Comparison of ENCODE assay signal across 8 mouse cellular contexts in genomic region chr11:46052105-46052659, GRCm38 (mm10). TPM values are rescaled to one million over a fixed set of nuclear protein-coding genes. Genes with fewer than 3 reads are reported as not detected.
DNase-seq lines count a peak whose midpoint lies in the region; ATAC-seq and TF ChIP-seq lines count a peak whose summit lies in the region.
"Not testable (repeated sequence)": the region's sequence is repeated elsewhere in the genome, so short reads cannot be mapped to it uniquely, and the experiment has no call there.

TSS of gene Gm12166 (minus strand) at chr11:46052321.

- not testable (repeated sequence) for H3K36me3 ChIP-seq in CH12.LX (replicated peaks in 1 of 2; ENCODE audit: control insufficient read depth in 1 of 2, insufficient read depth in 1 of 2, low read length in 1 of 2); heart, embryonic 11.5 days (ENCODE audit: control insufficient read depth, insufficient read depth, low read length); intestine, postnatal 0 days (ENCODE audit: control insufficient read depth, insufficient read depth); liver, embryonic 14.5 days (replicated peaks; ENCODE audit: control insufficient read depth, insufficient read depth, low read depth)

- not testable (repeated sequence) for H3K9ac ChIP-seq in CH12.LX (ENCODE audit: insufficient read depth, low read depth); heart, embryonic 11.5 days (ENCODE audit: low read depth, low read length); intestine, postnatal 0 days (ENCODE audit: low read depth, low read length); liver, embryonic 14.5 days (replicated peaks)

- not testable (repeated sequence) for TF ChIP-seq POLR2A in CH12.LX (IDR thresholded peaks at IDR 0.05; ENCODE audit: low read depth, low read length)

- H3K27ac ChIP-seq in CH12.LX (ENCODE audit: insufficient read depth, low read depth); heart, embryonic 11.5 days (ENCODE audit: low read depth, low read length); intestine, postnatal 0 days (ENCODE audit: low read depth, low read length); liver, embryonic 14.5 days: not testable (repeated sequence)

- peak; percentile 84 for TF ChIP-seq RAD21 in CH12.LX (IDR thresholded peaks at IDR 0.05; ENCODE audit: low read depth, low read length)

- TF ChIP-seq CTCF in CH12.LX (conservative IDR thresholded peaks at IDR 0.05 in 1 of 2, IDR thresholded peaks at IDR 0.05 in 1 of 2; ENCODE audit: low read depth in 2 of 2, low read length in 2 of 2): peak; percentile 15 to 77; a peak in 2 of 4 replicates
- peak; percentile 75 for TF ChIP-seq CTCF in intestine, postnatal 0 days (IDR thresholded peaks at IDR 0.05; ENCODE audit: low read depth)
- TF ChIP-seq CTCF in liver, embryonic 14.5 days (IDR thresholded peaks at IDR 0.05; ENCODE audit: low read depth): peak; percentile 68

- TF ChIP-seq EP300 in CH12.LX (IDR thresholded peaks at IDR 0.05; ENCODE audit: low read length); liver, embryonic 14.5 days (IDR thresholded peaks at IDR 0.05; ENCODE audit: low read depth): not testable (repeated sequence)

- not testable (repeated sequence) for H3K79me2 ChIP-seq in CH12.LX (replicated peaks; ENCODE audit: control insufficient read depth, extremely low read depth, insufficient read depth, poor library complexity, severe bottlenecking)

- in situ Hi-C loops in CH12.LX (cut with MboI; ENCODE audit: low pct_ligation_motif_present, low pct_unique_long_range_greater_than_20kb, low sequenced_read_pairs): not testable (repeated sequence)

- H3K4me3 ChIP-seq in CH12.LX (replicated peaks in 1 of 3; ENCODE audit: low read depth in 2 of 3, low read length in 2 of 3, poor library complexity in 1 of 3); heart, embryonic 11.5 days (ENCODE audit: low read depth, low read length); intestine, postnatal 0 days (ENCODE audit: low read depth, low read length); liver, embryonic 14.5 days (ENCODE audit: insufficient read depth in 1 of 2, low read depth in 2 of 2, low read length in 2 of 2): not testable (repeated sequence)

- not testable (repeated sequence) for H3K27me3 ChIP-seq in CH12.LX (replicated peaks); heart, embryonic 11.5 days (ENCODE audit: control insufficient read depth, insufficient read depth, low read length)
- H3K27me3 ChIP-seq in intestine, postnatal 0 days (replicated peaks; ENCODE audit: control insufficient read depth, insufficient read depth, low read length): peaks cover 18% of the 10 kb centered on the region
- H3K27me3 ChIP-seq in liver, embryonic 14.5 days (ENCODE audit: control insufficient read depth, insufficient read depth, low read length): peaks cover 31% of the 10 kb centered on the region

- not testable (repeated sequence) for ATAC-seq in heart, embryonic 11.5 days (replicated peaks; ENCODE audit: insufficient number of reproducible peaks, low FRiP score, low TSS enrichment); intestine, postnatal 0 days; liver, embryonic 14.5 days (ENCODE audit: insufficient read depth)

- peak; percentile 54 for DNase-seq in CH12.LX (ENCODE audit: extremely low read depth)
- DNase-seq in adrenal gland, postnatal 36 days: peak; percentile 70 to 81
- peak; percentile 53 for DNase-seq in embryo, embryonic 11 days
- DNase-seq in liver, embryonic 14.5 days (ENCODE audit: low read depth in 3 of 3, low spot score in 3 of 3): not testable (repeated sequence)
- DNase-seq in ovary, adult 18-20 months (ENCODE audit: low spot score): peak; percentile 28
- DNase-seq in thymus, postnatal 14 days: peak; percentile 69

- not testable (repeated sequence) for H3K4me1 ChIP-seq in CH12.LX (ENCODE audit: control insufficient read depth in 1 of 2, insufficient read depth in 2 of 2); intestine, postnatal 0 days (replicated peaks; ENCODE audit: control insufficient read depth, insufficient read depth, low read length); liver, embryonic 14.5 days (replicated peaks; ENCODE audit: control insufficient read depth in 2 of 2, insufficient read depth in 2 of 2, low read length in 1 of 2)
- peaks cover 15% of the 10 kb centered on the region for H3K4me1 ChIP-seq in heart, embryonic 11.5 days (ENCODE audit: control insufficient read depth, insufficient read depth, low read length)

- dilution Hi-C loops in CH12.LX (cut with MboI; ENCODE audit: extremely low pct_ligation_motif_present, extremely low pct_unique_long_range_greater_than_20kb, low sequenced_read_pairs): not testable (repeated sequence)

- 31% methylated on average over 19 of the region's 19 CpGs for whole genome bisulfite sequencing in heart, embryonic 11.5 days (ENCODE audit: insufficient replicate concordance)
- 34% methylated on average over 19 of the region's 19 CpGs for WGBS in intestine, postnatal 0 days
- WGBS in liver, embryonic 14.5 days (ENCODE audit: insufficient replicate concordance): 35% methylated on average over 19 of the region's 19 CpGs

- H3K9me3 ChIP-seq in CH12.LX (replicated peaks; ENCODE audit: low read length); heart, embryonic 11.5 days (replicated peaks; ENCODE audit: control insufficient read depth, low read length); intestine, postnatal 0 days (ENCODE audit: control insufficient read depth); liver, embryonic 14.5 days (ENCODE audit: control insufficient read depth, low read length): not testable (repeated sequence)

- H3K4me2 ChIP-seq in CH12.LX (ENCODE audit: insufficient read depth, low read depth, poor library complexity, severe bottlenecking); intestine, postnatal 0 days (replicated peaks; ENCODE audit: low read depth); liver, embryonic 14.5 days (ENCODE audit: low read depth): not testable (repeated sequence)
- H3K4me2 ChIP-seq in heart, embryonic 11.5 days: peak within 1 kb of the TSS; percentile 49

TF ChIP-seq in CH12.LX, 34 proteins besides CTCF, POLR2A, EP300 and RAD21:
- TF ChIP-seq ZC3H11A (IDR thresholded peaks at IDR 0.05; ENCODE audit: low read depth, low read length) (peak; percentile 49; the same call in 1 of the 2 replicates), SMC3 (IDR thresholded peaks at IDR 0.05; ENCODE audit: low read depth, low read length) (peak; percentile 81)

RNA-seq across cellular contexts. Expression of gene Gm12166, which starts in this region (rescaled TPM):
- 2.9 and 3.3 TPM in 2 replicates for total RNA-seq in CH12.LX (2012; rRNA removed)
- total RNA-seq in CH12.LX (2014; rRNA removed): 19.0 and 19.1 TPM in 2 replicates
- polyA plus RNA-seq in CH12.LX (2012; ENCODE audit: insufficient read length, low read depth): 2.3 and 6.2 TPM in 2 replicates
- 1 to 10 TPM; 1.4 to 1.7 TPM for total RNA-seq in adrenal gland, postnatal 36 days (2021)
- polyA plus RNA-seq in heart, embryonic 11.5 days (2014; fragmentation: Nextera tagmentation; extraction: Ambion mirVana): 2.4 and 9.0 TPM in 2 replicates
- 9.5 and 10.2 TPM in 2 replicates for polyA plus RNA-seq in intestine, postnatal 0 days (2015; fragmentation: Nextera tagmentation; extraction: Ambion mirVana)
- polyA plus RNA-seq in liver, embryonic 14.5 days (2012; rRNA removed): 2.6 and 2.8 TPM in 2 replicates
- 4.1 and 4.7 TPM in 2 replicates for polyA plus RNA-seq in liver, embryonic 14.5 days (2014; fragmentation: Nextera tagmentation; extraction: Ambion mirVana)
